Mouse (Mus musculus) testis, postnatal 10 days (tissue): ENCODE measurements at regions not wholly inside any gene's neighbourhood (a gene's known extent, or its start where the extent isn't known, plus 50 kb on each side); places are given as distances from the start of the nearest gene placed in this dataset.

Source experiments
- DNase-seq: peaks from one replicate; pipeline ENCODE4 v3.0.0; 2021; ENCODE audit warnings: low spot score

DNA sequence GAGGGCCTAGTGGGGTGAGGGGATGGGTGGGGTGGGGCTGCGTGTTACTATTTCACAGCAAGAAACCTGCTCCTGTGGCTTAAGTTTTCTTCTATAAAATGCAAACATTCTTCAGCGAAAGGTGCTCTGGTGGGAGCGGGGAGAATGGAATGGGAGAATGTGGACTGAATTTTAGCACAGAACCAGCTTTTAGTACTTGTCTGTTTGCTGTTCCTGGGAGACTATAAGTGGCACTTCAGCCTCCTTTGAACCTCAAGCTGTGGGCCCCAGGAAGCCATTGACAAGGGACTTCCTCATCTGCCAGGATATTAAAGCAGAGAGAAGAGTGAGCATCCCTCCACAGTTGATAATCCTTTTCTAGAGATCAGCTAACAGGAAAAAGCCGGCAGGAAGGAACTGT is 580.2 kb downstream of the Zfp706 start:
- no peak for DNase-seq

DNA sequence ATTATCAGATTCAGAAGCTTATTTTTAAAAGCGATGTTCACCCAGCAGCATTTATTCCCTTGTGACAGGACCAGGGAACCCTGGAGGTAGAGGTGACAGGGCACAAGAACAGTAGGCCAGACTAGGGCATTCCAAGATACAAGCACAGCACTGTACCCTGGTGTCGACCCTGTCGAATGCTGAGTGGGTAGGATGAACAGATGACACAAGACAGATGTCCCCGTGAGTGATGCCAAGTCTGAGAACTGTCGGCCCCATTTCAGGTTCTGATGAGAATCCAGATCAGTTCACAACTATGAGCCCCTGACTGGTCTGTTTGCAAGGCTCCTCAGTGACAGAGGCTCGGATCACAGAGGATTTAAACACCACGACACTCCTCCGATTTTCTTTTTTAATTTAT is 581.7 kb downstream of the Zfp706 start:
- DNase-seq, result no peak

DNA sequence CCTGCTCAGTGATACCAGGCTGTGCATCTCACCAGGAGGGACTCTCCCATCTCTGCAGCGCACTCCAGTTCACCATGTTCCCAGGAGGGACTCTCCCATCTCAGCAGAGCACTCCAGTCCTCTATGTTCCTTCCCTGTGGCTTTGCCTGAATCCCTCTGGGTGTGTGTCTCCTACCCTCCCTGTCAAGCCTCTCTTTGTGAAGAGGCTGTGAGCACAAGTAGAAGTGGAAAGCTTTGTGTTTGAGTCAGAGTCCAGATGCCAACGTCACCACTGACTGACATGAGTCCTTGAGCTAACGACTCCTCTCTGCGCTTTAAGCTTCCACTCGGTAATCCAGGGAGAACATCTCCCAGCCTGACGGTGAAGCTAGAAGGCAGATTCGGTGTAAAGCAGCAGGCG is 583.5 kb downstream of the Zfp706 start:
- DNase-seq, result no peak

- DNase-seq, result no peak
Observed at GRCm38 (mm10) chr15:36422781-36423180, 584.8 kb downstream of the Zfp706 start.

- no peak for DNase-seq
Observed at GRCm38 (mm10) chr15:36419943-36420480, 587.6 kb downstream of the Zfp706 start.

GRCm38 (mm10) chr15:36417426-36417825 is 590.1 kb downstream of the Zfp706 start:
- DNase-seq, result no peak

- DNase-seq, result no peak
Observed at GRCm38 (mm10) chr15:36415552-36416249, 591.9 kb downstream of the Zfp706 start.

- DNase-seq, result no peak
Observed at GRCm38 (mm10) chr15:36412016-36412415, 595.6 kb downstream of the Zfp706 start.

GRCm38 (mm10) chr15:36405446-36405845 is 602.1 kb downstream of the Zfp706 start:
- DNase-seq, result no peak

- DNase-seq, result no peak
Observed at GRCm38 (mm10) chr15:36403336-36404119, 604.0 kb downstream of the Zfp706 start.

DNA sequence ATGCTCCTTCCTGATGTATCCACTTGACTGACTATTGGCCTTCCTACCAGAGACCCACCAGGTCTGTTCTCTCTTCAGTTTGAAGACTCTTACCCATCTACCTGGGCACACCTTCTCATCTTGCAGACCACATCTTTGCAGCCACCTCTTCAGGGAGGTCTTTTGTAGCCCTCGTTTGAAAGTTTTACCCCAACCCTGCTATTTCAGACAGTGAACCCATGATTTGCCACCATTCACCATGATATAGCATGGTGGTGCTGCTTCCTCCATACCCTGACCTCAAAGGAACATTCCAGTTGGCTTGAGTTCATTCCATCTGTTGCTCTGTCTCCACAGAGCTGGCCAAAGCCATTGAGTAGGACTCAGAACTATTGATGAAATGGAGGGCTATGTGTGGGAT is 605.5 kb downstream of the Zfp706 start:
- DNase-seq, result no peak

GRCm38 (mm10) chr15:36400311-36400840 is 607.2 kb downstream of the Zfp706 start:
- DNase-seq, result no peak

DNA sequence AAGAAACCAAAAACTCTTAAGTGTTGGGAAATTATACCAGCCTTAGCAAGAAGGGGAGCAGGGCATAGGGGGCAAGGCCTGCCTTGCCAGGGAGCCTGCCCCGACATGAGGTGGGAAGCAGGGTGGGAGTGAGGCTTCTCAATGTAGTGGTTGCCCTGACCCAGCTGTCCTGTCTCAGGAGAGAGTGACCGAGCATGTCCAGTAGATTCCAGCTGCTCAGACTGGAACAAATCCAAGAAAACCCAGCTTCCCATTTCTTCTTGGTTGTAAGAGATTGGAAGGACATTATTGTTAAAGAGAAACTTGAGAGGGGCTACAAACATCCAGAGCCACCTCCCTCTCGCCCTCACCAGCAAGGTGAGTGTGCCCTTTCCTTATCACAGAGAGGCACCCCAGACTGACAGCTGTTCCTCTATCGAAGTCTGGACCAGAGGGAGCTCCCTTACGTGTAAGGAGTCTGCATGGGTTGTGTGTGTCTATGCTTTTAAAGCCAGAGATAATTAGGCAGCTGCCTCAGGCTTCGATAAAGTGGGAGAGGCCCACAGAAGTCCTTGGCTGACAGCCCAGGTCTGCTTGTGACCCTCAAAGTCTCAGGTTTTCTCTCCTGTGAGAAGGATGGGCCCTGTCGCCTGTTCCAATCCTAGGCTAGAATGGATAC is 608.1 kb downstream of the Zfp706 start:
- peak; percentile 65 for DNase-seq

- no peak for DNase-seq
Observed at GRCm38 (mm10) chr15:36398099-36398982, 609.2 kb downstream of the Zfp706 start.

DNA sequence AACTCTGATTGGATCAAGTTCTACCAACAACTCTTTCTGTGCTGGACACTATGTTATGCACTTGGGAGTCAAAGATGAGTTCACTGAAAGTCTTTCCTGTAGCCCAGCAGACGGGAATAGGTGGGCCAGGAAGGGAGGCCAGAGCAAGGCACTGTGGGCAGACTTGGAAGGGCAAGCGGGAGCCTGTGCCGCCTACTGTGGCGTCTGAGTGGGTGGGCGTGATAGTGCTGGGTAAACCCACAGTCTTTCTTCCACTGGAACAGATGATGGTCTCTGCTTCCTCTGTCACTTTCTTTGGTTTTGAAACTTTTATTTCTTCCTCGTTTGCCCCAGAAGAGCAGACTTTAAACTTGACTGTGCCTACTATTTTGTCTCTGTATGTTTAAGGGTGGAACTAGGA is 610.8 kb downstream of the Zfp706 start:
- DNase-seq, result no peak

- no peak for DNase-seq
Observed at GRCm38 (mm10) chr15:36396245-36396644, 611.3 kb downstream of the Zfp706 start.

DNA sequence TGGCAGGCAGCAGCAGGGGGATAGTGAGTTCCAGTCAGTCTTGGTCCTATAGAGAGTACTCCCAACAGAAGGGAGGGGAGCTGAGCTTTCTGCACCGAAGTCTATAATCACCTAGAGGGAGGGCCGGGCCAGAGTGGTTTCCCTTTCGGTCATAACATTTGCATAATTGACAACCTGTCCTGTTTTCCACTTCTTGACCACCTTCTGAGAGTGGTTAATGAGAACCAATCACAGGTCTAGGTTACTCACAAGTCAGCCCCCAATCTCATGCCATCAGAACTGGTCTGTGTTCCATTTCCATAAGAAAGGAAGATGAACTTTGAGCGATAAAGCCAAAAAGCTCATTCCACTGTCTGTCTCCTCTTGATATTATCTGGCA is 611.9 kb downstream of the Zfp706 start:
- no peak for DNase-seq

GRCm38 (mm10) chr15:36394914-36395671 is 612.5 kb downstream of the Zfp706 start:
- no peak for DNase-seq

- no peak for DNase-seq
Observed at GRCm38 (mm10) chr15:36389775-36390174, 617.8 kb downstream of the Zfp706 start.

GRCm38 (mm10) chr15:36381228-36381671 is 626.3 kb downstream of the Zfp706 start:
- DNase-seq, result no peak
